Mouse (Mus musculus) frontal cortex, postnatal 10 days (tissue): ENCODE measurements around the gene Pnma5.

Experiments used
- DNase-seq, 2 experiments: peaks; one replicate each; pipeline ENCODE4 v3.0.0; 2022; ENCODE audit warnings: low spot score in 2 of 2, mixed read lengths in 1 of 2

Gene Pnma5

DNA sequence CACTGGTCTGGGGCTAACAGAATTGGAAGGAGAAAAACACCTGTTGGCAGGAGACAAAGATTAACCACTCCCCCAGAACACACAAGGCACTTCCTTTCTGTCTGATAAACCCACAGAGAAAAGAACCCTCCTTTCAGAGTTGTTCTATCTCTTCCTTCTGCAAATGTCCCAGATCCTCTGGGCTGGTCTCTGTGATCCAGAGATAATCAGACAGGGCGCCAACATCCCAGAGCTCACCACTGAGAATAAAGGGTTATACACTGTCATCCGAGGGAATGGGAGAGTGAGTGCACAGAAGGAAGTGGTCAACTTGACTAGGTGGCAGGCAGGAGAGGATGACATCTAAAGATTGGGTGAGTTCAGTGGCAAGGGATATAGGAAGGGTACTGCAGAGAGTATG lies 51.3 kb downstream of the Pnma5 start:
- no peak for DNase-seq
